Mouse (Mus musculus): ENCODE measurements around the gene Znfx1. TPM values are rescaled to one million over a fixed set of nuclear protein-coding genes. Genes with fewer than 3 reads are reported as not detected.

Gene Znfx1
- total RNA-seq, 2 experiments from 2014 or later: 25.2 to 25.8 TPM

GRCm38 (mm10) chr2:166995796-166996532 lies 66.9 kb downstream of the Znfx1 start, which contains the start of gene Stau1:
Stau1 (minus strand) TSS chr2:166996299.
- peak; percentile 98 for DNase-seq
- intact Hi-C loops (cut with DNase I): no loop called here
- Histone ChIP-seq H3K4me3 (peak within 1 kb of the TSS; percentile 97), H3K27ac (peak within 1 kb of the TSS; percentile 99)
- TF ChIP-seq CTCF (IDR thresholded peaks at IDR 0.05): no peak

- TF ChIP-seq CTCF (IDR thresholded peaks at IDR 0.05): no peak
- Histone ChIP-seq H3K4me3 (peak overlapping the region; percentile 97), H3K27ac (peak overlapping the region; percentile 99)
- intact Hi-C loops (cut with DNase I): no loop called here
- DNase-seq: no peak
Observed at GRCm38 (mm10) chr2:166995021-166995795, 67.6 kb downstream of the Znfx1 start.

DNA sequence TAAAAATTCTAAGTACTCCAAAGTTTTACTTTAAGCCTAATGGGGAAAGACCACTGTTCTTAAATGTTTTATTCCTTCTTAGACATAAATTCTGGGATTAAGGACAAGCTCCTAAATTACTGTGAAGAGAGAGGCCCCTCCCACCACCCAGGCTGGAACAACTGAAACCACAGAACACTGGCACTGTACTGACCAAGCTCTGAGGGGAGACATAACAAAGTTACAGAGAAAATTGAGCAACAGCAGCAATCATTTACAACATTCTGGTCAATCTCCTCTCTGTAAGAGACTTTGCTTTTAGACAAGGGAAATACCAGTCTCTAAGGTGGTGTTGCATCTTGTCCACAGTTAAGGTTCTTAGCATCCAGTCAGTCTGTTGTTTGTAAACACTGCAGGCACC lies 70.9 kb downstream of the Znfx1 start:
- no peak overlapping the region for H3K4me3 ChIP-seq
- peak overlapping the region; percentile 74 for H3K27ac ChIP-seq
- intact Hi-C loops (cut with DNase I): no loop called here
- no peak for DNase-seq
- TF ChIP-seq CTCF (IDR thresholded peaks at IDR 0.05): no peak

DNA sequence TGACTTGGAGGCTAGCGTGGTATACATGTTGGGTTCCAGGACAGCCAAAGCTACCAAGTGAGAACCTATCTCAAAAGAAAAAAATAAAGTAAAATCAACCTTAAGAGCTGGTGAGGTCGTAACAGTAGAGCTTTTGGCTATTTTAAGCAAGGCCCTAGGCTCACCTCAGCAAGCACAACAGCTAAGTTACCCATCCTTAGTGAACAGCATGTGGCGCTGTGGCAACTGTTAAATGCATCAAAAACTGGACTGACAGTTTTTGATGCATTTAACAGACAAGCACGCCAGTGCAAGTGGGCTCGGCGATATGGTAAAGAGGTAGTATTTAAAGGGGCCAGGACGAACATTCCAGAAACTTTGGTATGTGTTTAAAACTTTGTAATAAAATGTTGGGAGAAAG lies 72.0 kb downstream of the Znfx1 start:
- DNase-seq: no peak
- peak; percentile 44 for TF ChIP-seq CTCF (IDR thresholded peaks at IDR 0.05)
- Histone ChIP-seq H3K27ac (peak overlapping the region; percentile 74), H3K4me3 (peak overlapping the region; percentile 7; the same call in 1 of the 2 replicates)
- intact Hi-C loops (cut with DNase I): no loop called here

Other genes starting within 250 kb of the Znfx1 start
- gene Cse1l, start 157.0 kb downstream of the Znfx1 start, total RNA-seq (2021): 10 to 100 TPM; 55.6 to 57.4 TPM
- 10 to 100 TPM; 35.3 to 37.0 TPM for gene Stau1, start 66.7 kb downstream of the Znfx1 start, total RNA-seq (2021)
- 10 to 100 TPM in 1 of 2 experiments, 1 to 10 TPM in 1; 9.3 to 10.1 TPM for gene Ddx27, start 47.8 kb downstream of the Znfx1 start, total RNA-seq (2021)
- 10 to 100 TPM; 16.1 to 20.7 TPM for gene Kcnb1, start 127.1 kb upstream of the Znfx1 start, total RNA-seq (2021)
- 1 to 10 TPM; 1.7 to 5.2 TPM for gene Ptgis, start 177.6 kb upstream of the Znfx1 start, total RNA-seq (2021)